Mouse (Mus musculus) liver, adult 2 months (tissue): ENCODE measurements around the gene Tcerg1l.

Experiments
- CTCF ChIP-seq: fragments of 200-500 bp; IDR thresholded peaks from 2 replicates; pipeline ENCODE4 v1.5.1; 2011; ENCODE audit warnings: low read depth, low read length, control low read depth
- POLR2A ChIP-seq: fragments of 200-500 bp; IDR thresholded peaks from 2 replicates; pipeline ENCODE4 v1.6.1; 2011; ENCODE audit warnings: low read length, control low read depth; ENCODE audit not compliant: insufficient read depth; ENCODE audit errors: extremely low read depth

DNA sequence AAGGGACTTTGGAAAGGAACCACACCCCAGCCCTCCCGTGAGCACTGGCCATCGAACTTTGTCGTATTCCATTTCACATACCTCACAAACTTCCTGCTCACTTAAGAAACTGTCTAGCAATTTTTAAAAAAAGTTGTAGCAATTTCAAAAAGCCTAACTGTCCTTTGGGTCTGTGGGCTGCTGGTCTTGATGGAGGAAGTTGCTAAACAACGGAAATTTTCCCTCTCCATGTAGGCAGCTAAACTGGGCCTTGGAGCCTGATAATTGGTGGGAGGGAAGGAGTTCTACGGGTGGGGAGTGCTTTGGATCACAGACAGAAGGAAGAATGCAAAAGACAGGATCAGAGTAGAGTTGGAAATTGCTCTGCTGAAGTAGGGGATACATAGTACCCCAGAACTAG is 155.3 kb downstream of the Tcerg1l start:
- TF ChIP-seq CTCF, result no peak
- TF ChIP-seq POLR2A, result no peak
